Comparison of ENCODE assay signal across 8 mouse cellular contexts in the genomic region with DNA sequence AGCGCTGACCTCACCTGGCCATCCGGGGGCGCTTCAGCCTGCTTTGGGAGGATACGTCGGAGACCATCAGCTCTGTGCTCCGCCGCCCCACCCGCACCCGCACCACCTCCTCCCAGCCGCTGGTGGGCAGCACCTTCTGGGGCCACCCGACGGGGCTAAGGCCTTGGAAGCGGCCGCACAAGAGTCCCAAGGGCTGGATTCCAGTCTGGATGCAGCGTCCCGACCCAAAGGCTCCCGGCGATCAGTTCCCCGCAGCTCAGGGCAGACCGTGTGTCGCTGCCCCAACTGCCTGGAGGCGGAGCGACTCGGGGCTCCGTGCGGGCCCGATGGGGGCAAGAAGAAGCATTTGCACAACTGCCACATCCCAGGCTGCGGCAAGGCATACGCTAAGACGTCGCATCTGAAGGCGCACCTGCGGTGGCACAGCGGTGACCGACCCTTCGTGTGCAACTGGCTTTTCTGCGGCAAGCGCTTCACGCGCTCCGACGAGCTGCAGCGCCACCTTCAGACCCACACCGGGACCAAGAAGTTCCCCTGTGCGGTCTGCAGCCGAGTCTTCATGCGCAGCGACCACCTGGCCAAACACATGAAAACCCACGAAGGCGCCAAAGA. TPM values are rescaled to one million over a fixed set of nuclear protein-coding genes. Genes with fewer than 3 reads are reported as not detected.
DNase-seq lines count a peak whose midpoint lies in the region; ATAC-seq and TF ChIP-seq lines count a peak whose summit lies in the region.

No protein-coding gene starts in this region.

- H3K36me3 ChIP-seq in C2C12 (ENCODE audit: control insufficient read depth, insufficient read depth) (peaks cover 14% of the 10 kb centered on the region), myocyte (ENCODE audit: control insufficient read depth, insufficient read depth) (no peaks in the 10 kb centered on the region)
- no peaks in the 10 kb centered on the region for H3K36me3 ChIP-seq in embryonic facial prominence, embryonic 15.5 days
- H3K36me3 ChIP-seq in heart, embryonic 11.5 days (ENCODE audit: control insufficient read depth, insufficient read depth, low read length): no peaks in the 10 kb centered on the region
- no peaks in the 10 kb centered on the region for H3K36me3 ChIP-seq in kidney, embryonic 14.5 days (ENCODE audit: control insufficient read depth, insufficient read depth, low read length)
- no peaks in the 10 kb centered on the region for H3K36me3 ChIP-seq in liver, embryonic 12.5 days
- H3K36me3 ChIP-seq in splenic B cell, adult 2 months (ENCODE audit: control insufficient read depth, insufficient read depth, low read length, poor library complexity, severe bottlenecking): no peaks in the 10 kb centered on the region

- H3K4me2 ChIP-seq in embryonic facial prominence, embryonic 15.5 days (replicated peaks): peak overlapping the region; percentile 93
- H3K4me2 ChIP-seq in heart, embryonic 11.5 days: peak overlapping the region; percentile 89
- H3K4me2 ChIP-seq in kidney, embryonic 14.5 days (replicated peaks; ENCODE audit: low read depth, low read length): peak overlapping the region; percentile 87
- H3K4me2 ChIP-seq in liver, embryonic 12.5 days: peak overlapping the region; percentile 78
- H3K4me2 ChIP-seq in myocyte (ENCODE audit: low read depth): peak overlapping the region; percentile 89

- H3K4me1 ChIP-seq in embryonic facial prominence, embryonic 15.5 days: peaks cover 56% of the 10 kb centered on the region
- peaks cover 29% of the 10 kb centered on the region for H3K4me1 ChIP-seq in heart, embryonic 11.5 days (ENCODE audit: control insufficient read depth, insufficient read depth, low read length)
- H3K4me1 ChIP-seq in kidney, embryonic 14.5 days (ENCODE audit: control insufficient read depth, insufficient read depth, low read length): peaks cover 46% of the 10 kb centered on the region
- H3K4me1 ChIP-seq in liver, embryonic 12.5 days: peaks cover 41% of the 10 kb centered on the region

- peak; percentile 90 for TF ChIP-seq CTCF in C2C12 (IDR thresholded peaks at IDR 0.05; ENCODE audit: control insufficient read depth, insufficient read depth, insufficient read length)

- H3K9ac ChIP-seq in embryonic facial prominence, embryonic 15.5 days: peak overlapping the region; percentile 44; the same call in 1 of the 2 replicates
- H3K9ac ChIP-seq in heart, embryonic 11.5 days (ENCODE audit: low read depth, low read length): peak overlapping the region; percentile 65
- H3K9ac ChIP-seq in kidney, embryonic 14.5 days (ENCODE audit: low read depth, low read length): peak overlapping the region; percentile 57
- peak overlapping the region; percentile 60 for H3K9ac ChIP-seq in liver, embryonic 12.5 days

- H3K9me3 ChIP-seq in embryonic facial prominence, embryonic 15.5 days (replicated peaks): no peaks in the 10 kb centered on the region
- no peaks in the 10 kb centered on the region for H3K9me3 ChIP-seq in heart, embryonic 11.5 days (replicated peaks; ENCODE audit: control insufficient read depth, low read length)
- H3K9me3 ChIP-seq in kidney, embryonic 14.5 days (ENCODE audit: control insufficient read depth, low read length): no peaks in the 10 kb centered on the region
- H3K9me3 ChIP-seq in liver, embryonic 12.5 days (replicated peaks): no peaks in the 10 kb centered on the region

- under 1% methylated on average over 50 of the region's 50 CpGs for WGBS in embryonic facial prominence, embryonic 15.5 days
- under 1% methylated on average over 50 of the region's 50 CpGs for WGBS in heart, embryonic 11.5 days (ENCODE audit: insufficient replicate concordance)
- 1% methylated on average over 50 of the region's 50 CpGs for WGBS in kidney, embryonic 14.5 days
- under 1% methylated on average over 50 of the region's 50 CpGs for WGBS in liver, embryonic 12.5 days (ENCODE audit: insufficient replicate concordance)

- ATAC-seq in embryonic facial prominence, embryonic 15.5 days (ENCODE audit: insufficient number of reproducible peaks, low FRiP score, low TSS enrichment, low read depth): peak; percentile 27; the same call in 1 of the 2 replicates
- ATAC-seq in heart, embryonic 11.5 days (replicated peaks; ENCODE audit: insufficient number of reproducible peaks, low FRiP score, low TSS enrichment): no peak
- ATAC-seq in kidney, embryonic 14.5 days (ENCODE audit: low FRiP score, low TSS enrichment): peak; percentile 28; the same call in 1 of the 2 replicates
- ATAC-seq in liver, embryonic 12.5 days: peak; percentile 52; the same call in 1 of the 2 replicates

- H3K79me2 ChIP-seq in C2C12 (ENCODE audit: control insufficient read depth, insufficient read depth) (peaks cover 51% of the 10 kb centered on the region), myocyte (ENCODE audit: control insufficient read depth, insufficient read depth) (no peaks in the 10 kb centered on the region)

- peaks cover 8% of the 10 kb centered on the region for H3K27me3 ChIP-seq in C2C12 (ENCODE audit: control insufficient read depth, insufficient read depth, insufficient read length)
- H3K27me3 ChIP-seq in embryonic facial prominence, embryonic 15.5 days: peaks cover 76% of the 10 kb centered on the region
- H3K27me3 ChIP-seq in heart, embryonic 11.5 days (ENCODE audit: control insufficient read depth, insufficient read depth, low read length): peaks cover 82% of the 10 kb centered on the region
- H3K27me3 ChIP-seq in kidney, embryonic 14.5 days (ENCODE audit: control insufficient read depth, insufficient read depth, low read length): peaks cover 67% of the 10 kb centered on the region
- H3K27me3 ChIP-seq in liver, embryonic 12.5 days (replicated peaks): peaks cover 90% of the 10 kb centered on the region
- peaks cover 5% of the 10 kb centered on the region for H3K27me3 ChIP-seq in myocyte (ENCODE audit: control insufficient read depth, insufficient read depth, insufficient read length)
- H3K27me3 ChIP-seq in splenic B cell, adult 2 months (ENCODE audit: control insufficient read depth, insufficient read depth, low read length, poor library complexity, severe bottlenecking): peaks cover 2% of the 10 kb centered on the region; the same call in 1 of the 2 replicates

- DNase-seq in adrenal gland, postnatal 4 days (ENCODE audit: low spot score in 2 of 2): peak; percentile 50
- DNase-seq in splenic B cell, adult 2 months (ENCODE audit: low read depth, low spot score): peak; percentile 88

- no peak overlapping the region for H3K27ac ChIP-seq in embryonic facial prominence, embryonic 15.5 days (replicated peaks)
- no peak overlapping the region for H3K27ac ChIP-seq in heart, embryonic 11.5 days (ENCODE audit: low read depth, low read length)
- no peak overlapping the region for H3K27ac ChIP-seq in kidney, embryonic 14.5 days (ENCODE audit: low read depth, low read length)
- H3K27ac ChIP-seq in liver, embryonic 12.5 days: no peak overlapping the region

- TF ChIP-seq POLR2A in myocyte (IDR thresholded peaks at IDR 0.05; ENCODE audit: insufficient read length, low read depth): no peak

- H3K79me3 ChIP-seq in C2C12 (ENCODE audit: low read depth): peaks cover 17% of the 10 kb centered on the region

- H3K4me3 ChIP-seq in C2C12 (ENCODE audit: insufficient read depth, poor library complexity, severe bottlenecking) (no peak overlapping the region), myocyte (peak overlapping the region; percentile 8)
- peak overlapping the region; percentile 56 for H3K4me3 ChIP-seq in embryonic facial prominence, embryonic 15.5 days (replicated peaks)
- peak overlapping the region; percentile 48 for H3K4me3 ChIP-seq in heart, embryonic 11.5 days (ENCODE audit: low read depth, low read length)
- H3K4me3 ChIP-seq in kidney, embryonic 14.5 days (ENCODE audit: low read length): peak overlapping the region; percentile 49
- H3K4me3 ChIP-seq in liver, embryonic 12.5 days: peak overlapping the region; percentile 59

- H3ac ChIP-seq in C2C12 (ENCODE audit: control insufficient read depth, insufficient read length, low read depth) (peak overlapping the region; percentile 32), myocyte (ENCODE audit: control insufficient read depth, insufficient read length) (peak overlapping the region; percentile 7)

RNA-seq across cellular contexts. Expression of gene Scrn2, which starts 7.8 kb away (rescaled TPM):
- 21.1 TPM for polyA plus RNA-seq in C2C12 (2012; fragmentation: generic; extraction: Trizol)
- total RNA-seq in adrenal gland, postnatal 4 days (2021): 10 to 100 TPM; 28.8 to 29.7 TPM
- 22.5 and 23.9 TPM in 2 replicates for polyA plus RNA-seq in embryonic facial prominence, embryonic 15.5 days (2015; fragmentation: Nextera tagmentation; extraction: Ambion mirVana)
- polyA plus RNA-seq in heart, embryonic 11.5 days (2014; fragmentation: Nextera tagmentation; extraction: Ambion mirVana): 13.9 and 16.6 TPM in 2 replicates
- 24.4 and 29.9 TPM in 2 replicates for polyA plus RNA-seq in kidney, embryonic 14.5 days (2014; fragmentation: Nextera tagmentation; extraction: Ambion mirVana)
- polyA plus RNA-seq in liver, embryonic 12.5 days (2016; fragmentation: Nextera tagmentation; extraction: Ambion mirVana): 9.8 and 11.0 TPM in 2 replicates
- 22.4 TPM for polyA plus RNA-seq in myocyte (2012; fragmentation: generic; extraction: Trizol)

RNA-seq across cellular contexts. Expression of gene Sp6, which starts 8.8 kb away (rescaled TPM):
- polyA plus RNA-seq in C2C12 (2012; fragmentation: generic; extraction: Trizol) (5.5 TPM), myocyte (2012; fragmentation: generic; extraction: Trizol) (6.0 TPM)
- total RNA-seq in adrenal gland, postnatal 4 days (2021): under 1 TPM; 0.42 TPM
- polyA plus RNA-seq in embryonic facial prominence, embryonic 15.5 days (2015; fragmentation: Nextera tagmentation; extraction: Ambion mirVana): 18.5 and 26.7 TPM in 2 replicates
- polyA plus RNA-seq in heart, embryonic 11.5 days (2014; fragmentation: Nextera tagmentation; extraction: Ambion mirVana): 0.07 and 0.11 TPM in 2 replicates
- polyA plus RNA-seq in kidney, embryonic 14.5 days (2014; fragmentation: Nextera tagmentation; extraction: Ambion mirVana): 0.57 and 0.60 TPM in 2 replicates
- polyA plus RNA-seq in liver, embryonic 12.5 days (2016; fragmentation: Nextera tagmentation; extraction: Ambion mirVana): 0.15 and 0.19 TPM in 2 replicates

RNA-seq across cellular contexts. Expression of gene Lrrc46, which starts 19.2 kb away (rescaled TPM):
- polyA plus RNA-seq in C2C12 (2012; fragmentation: generic; extraction: Trizol) (1.0 TPM), myocyte (2012; fragmentation: generic; extraction: Trizol) (1.4 TPM)
- total RNA-seq in adrenal gland, postnatal 4 days (2021): 1 to 10 TPM in 1 of 2 experiments, under 1 TPM in 1; 0.76 to 1.3 TPM
- polyA plus RNA-seq in embryonic facial prominence, embryonic 15.5 days (2015; fragmentation: Nextera tagmentation; extraction: Ambion mirVana): 9.5 and 21.4 TPM in 2 replicates
- 0.59 and 0.93 TPM in 2 replicates for polyA plus RNA-seq in heart, embryonic 11.5 days (2014; fragmentation: Nextera tagmentation; extraction: Ambion mirVana)
- polyA plus RNA-seq in kidney, embryonic 14.5 days (2014; fragmentation: Nextera tagmentation; extraction: Ambion mirVana): 1.6 and 1.7 TPM in 2 replicates
- polyA plus RNA-seq in liver, embryonic 12.5 days (2016; fragmentation: Nextera tagmentation; extraction: Ambion mirVana): 0.35 and 0.48 TPM in 2 replicates

RNA-seq across cellular contexts. Expression of gene Mrpl10, which starts 19.4 kb away (rescaled TPM):
- polyA plus RNA-seq in C2C12 (2012; fragmentation: generic; extraction: Trizol): 77.5 TPM
- 100 to 1,000 TPM; 110 to 123 TPM for total RNA-seq in adrenal gland, postnatal 4 days (2021)
- polyA plus RNA-seq in embryonic facial prominence, embryonic 15.5 days (2015; fragmentation: Nextera tagmentation; extraction: Ambion mirVana): 77.9 and 80.4 TPM in 2 replicates
- polyA plus RNA-seq in heart, embryonic 11.5 days (2014; fragmentation: Nextera tagmentation; extraction: Ambion mirVana): 83.9 and 87.2 TPM in 2 replicates
- 89.4 and 99.6 TPM in 2 replicates for polyA plus RNA-seq in kidney, embryonic 14.5 days (2014; fragmentation: Nextera tagmentation; extraction: Ambion mirVana)
- 56.7 TPM in 2 replicates for polyA plus RNA-seq in liver, embryonic 12.5 days (2016; fragmentation: Nextera tagmentation; extraction: Ambion mirVana)
- polyA plus RNA-seq in myocyte (2012; fragmentation: generic; extraction: Trizol): 66.0 TPM

RNA-seq across cellular contexts. Expression of gene Osbpl7, which starts 28.4 kb away (rescaled TPM):
- polyA plus RNA-seq in C2C12 (2012; fragmentation: generic; extraction: Trizol): 1.8 TPM
- total RNA-seq in adrenal gland, postnatal 4 days (2021): 10 to 100 TPM; 20.3 to 21.4 TPM
- polyA plus RNA-seq in embryonic facial prominence, embryonic 15.5 days (2015; fragmentation: Nextera tagmentation; extraction: Ambion mirVana): 10.4 and 10.8 TPM in 2 replicates
- 3.9 and 4.1 TPM in 2 replicates for polyA plus RNA-seq in heart, embryonic 11.5 days (2014; fragmentation: Nextera tagmentation; extraction: Ambion mirVana)
- polyA plus RNA-seq in kidney, embryonic 14.5 days (2014; fragmentation: Nextera tagmentation; extraction: Ambion mirVana): 5.1 and 5.8 TPM in 2 replicates
- polyA plus RNA-seq in liver, embryonic 12.5 days (2016; fragmentation: Nextera tagmentation; extraction: Ambion mirVana): 3.7 and 3.8 TPM in 2 replicates
- polyA plus RNA-seq in myocyte (2012; fragmentation: generic; extraction: Trizol): 1.4 TPM
